Mouse (Mus musculus): ENCODE measurements at regions not wholly inside any gene's neighbourhood (a gene's known extent, or its start where the extent isn't known, plus 50 kb on each side); places are given as distances from the start of the nearest gene placed in this dataset.
"Not testable (repeated sequence)": the region's sequence is repeated elsewhere in the genome, so short reads cannot be mapped to it uniquely, and the experiment has no call there.

GRCm38 (mm10) chr13:82628727-82629126 is 845.9 kb downstream of the Cetn3 start:
- TF ChIP-seq CTCF (IDR thresholded peaks at IDR 0.05 in 2 of 3, conservative IDR thresholded peaks at IDR 0.05 in 1 of 3; ENCODE audit: control insufficient read depth in 1 of 3, insufficient read depth in 1 of 3, low read depth in 2 of 3, low read length in 3 of 3, poor library complexity in 1 of 3, severe bottlenecking in 1 of 3); RAD21 (IDR thresholded peaks at IDR 0.05; ENCODE audit: low read depth, low read length); GATA1 (IDR thresholded peaks at IDR 0.05; ENCODE audit: low read depth, low read length); CHD2 (IDR thresholded peaks at IDR 0.05; ENCODE audit: low read length); NELFE (IDR thresholded peaks at IDR 0.05; ENCODE audit: low read depth, low read length); POLR2A (IDR thresholded peaks at IDR 0.05; ENCODE audit: control insufficient read depth in 1 of 2, insufficient read depth in 1 of 2, low read depth in 1 of 2, low read length in 2 of 2, poor library complexity in 1 of 2); MAFK (IDR thresholded peaks at IDR 0.05; ENCODE audit: borderline replicate concordance, low read depth, low read length); ELF1 (IDR thresholded peaks at IDR 0.05; ENCODE audit: low read depth, low read length); ZC3H11A (IDR thresholded peaks at IDR 0.05; ENCODE audit: low read depth, low read length): not testable (repeated sequence)

All from MEL (cell line).